Mouse (Mus musculus): ENCODE data around the gene Trim2. TPM values are rescaled to one million over a fixed set of nuclear protein-coding genes. Genes with fewer than 3 reads are reported as not detected.
A peak's percentile ranks its signal among the peaks of the same experiment; 100 is the strongest.

The Trim2 gene
- polyA plus RNA-seq, 2 experiments = 17.4 to 28.1 TPM

DNA sequence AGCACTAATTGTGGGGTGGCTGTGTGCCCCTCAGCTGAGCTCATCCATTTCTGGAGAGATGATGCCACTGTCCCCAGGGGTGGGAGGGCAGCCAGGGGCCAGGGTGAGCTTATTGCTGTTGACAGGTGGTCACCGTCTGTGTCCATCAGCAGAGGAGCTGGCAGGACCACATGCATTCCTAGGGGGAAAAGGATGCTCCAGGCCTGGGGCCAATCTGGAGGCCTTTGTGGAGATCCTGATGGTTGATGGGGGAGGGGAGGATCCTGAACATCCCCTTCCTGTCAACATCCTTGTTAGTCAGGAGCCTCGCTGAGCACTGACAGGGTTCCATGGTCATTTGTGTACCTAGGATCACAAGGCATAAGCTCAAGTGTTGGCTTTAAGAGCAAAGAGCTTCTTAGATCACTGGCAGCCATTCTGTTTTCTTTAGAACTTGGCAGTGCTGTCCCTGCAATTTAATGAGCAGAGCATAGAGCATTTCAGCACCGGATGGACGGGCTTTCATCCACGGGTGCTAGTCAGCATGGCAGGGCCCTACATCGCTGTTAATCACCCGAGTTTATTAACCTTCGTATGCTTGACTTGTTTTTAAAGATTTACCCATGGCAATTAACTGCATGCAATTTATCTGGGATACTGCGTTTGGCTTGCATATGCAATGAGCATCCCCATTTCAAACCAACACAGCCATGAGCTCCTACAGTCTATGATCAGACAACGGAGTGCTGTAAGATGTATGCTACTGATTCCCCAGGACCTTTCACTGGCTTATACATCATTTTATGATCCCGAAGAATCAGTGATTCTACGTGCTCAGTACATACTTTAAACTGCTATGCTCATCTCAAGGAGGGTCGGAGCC is 105.9 kb downstream of the Trim2 start:
- WGBS = 62% methylated on average over 13 of the region's 13 CpGs
- no peak for TF ChIP-seq POLR2A (IDR thresholded peaks at IDR 0.05; ENCODE audit: borderline replicate concordance, extremely low read depth, insufficient read depth, insufficient read length)
- Histone ChIP-seq H3K4me2 (replicated peaks; ENCODE audit: low read depth, low read length, severe bottlenecking) (no peak overlapping the region), H3K27ac (replicated peaks; ENCODE audit: low read depth, low read length) (no peak overlapping the region), H3K27me3 (ENCODE audit: control insufficient read depth, insufficient read depth, low read length) (no peaks in the 10 kb centered on the region), H3K9me3 (ENCODE audit: control insufficient read depth, low read length) (no peaks in the 10 kb centered on the region), H3K4me3 (replicated peaks; ENCODE audit: low read length) (no peak overlapping the region), H3K36me3 (ENCODE audit: control insufficient read depth, insufficient read depth, low read length) (no peaks in the 10 kb centered on the region), H3K9ac (ENCODE audit: low read depth, low read length, severe bottlenecking) (no peak overlapping the region), H3K4me1 (ENCODE audit: control insufficient read depth, insufficient read depth, low read length) (no peaks in the 10 kb centered on the region)
- DNase-seq (ENCODE audit: low spot score) (no peak), ATAC-seq (ENCODE audit: low FRiP score, low read depth) (no peak)

DNA sequence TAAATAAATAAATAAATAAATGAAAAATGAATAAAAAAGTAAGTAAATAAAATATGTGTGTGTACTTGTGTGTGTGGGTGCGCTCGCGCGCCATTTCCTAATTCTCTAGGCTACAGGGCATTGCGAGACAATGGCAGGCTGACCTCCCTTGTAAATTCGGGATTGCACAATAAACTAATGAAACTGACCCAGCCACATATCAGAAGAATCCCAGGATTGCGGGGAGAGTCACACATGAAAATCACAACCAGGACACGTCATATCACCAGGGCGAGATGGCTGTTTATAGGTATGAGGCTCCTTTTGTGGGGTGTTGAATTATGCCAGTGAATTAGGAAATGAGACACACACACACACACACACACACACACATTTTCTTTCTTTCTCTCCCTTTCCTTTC is 107.2 kb downstream of the Trim2 start:
- Histone ChIP-seq H3K4me1 (ENCODE audit: control insufficient read depth, insufficient read depth, low read length) (no peaks in the 10 kb centered on the region), H3K4me2 (replicated peaks; ENCODE audit: low read depth, low read length, severe bottlenecking) (no peak overlapping the region), H3K9me3 (ENCODE audit: control insufficient read depth, low read length) (no peaks in the 10 kb centered on the region), H3K9ac (ENCODE audit: low read depth, low read length, severe bottlenecking) (no peak overlapping the region), H3K27ac (replicated peaks; ENCODE audit: low read depth, low read length) (no peak overlapping the region), H3K27me3 (ENCODE audit: control insufficient read depth, insufficient read depth, low read length) (no peaks in the 10 kb centered on the region), H3K36me3 (ENCODE audit: control insufficient read depth, insufficient read depth, low read length) (no peaks in the 10 kb centered on the region), H3K4me3 (replicated peaks; ENCODE audit: low read length) (no peak overlapping the region)
- no peak for ATAC-seq (ENCODE audit: low FRiP score, low read depth)
- WGBS = 88% methylated on average over 9 of the region's 9 CpGs
- TF ChIP-seq POLR2A (IDR thresholded peaks at IDR 0.05; ENCODE audit: borderline replicate concordance, extremely low read depth, insufficient read depth, insufficient read length) = no peak
- no peak for DNase-seq (ENCODE audit: low spot score)

DNA sequence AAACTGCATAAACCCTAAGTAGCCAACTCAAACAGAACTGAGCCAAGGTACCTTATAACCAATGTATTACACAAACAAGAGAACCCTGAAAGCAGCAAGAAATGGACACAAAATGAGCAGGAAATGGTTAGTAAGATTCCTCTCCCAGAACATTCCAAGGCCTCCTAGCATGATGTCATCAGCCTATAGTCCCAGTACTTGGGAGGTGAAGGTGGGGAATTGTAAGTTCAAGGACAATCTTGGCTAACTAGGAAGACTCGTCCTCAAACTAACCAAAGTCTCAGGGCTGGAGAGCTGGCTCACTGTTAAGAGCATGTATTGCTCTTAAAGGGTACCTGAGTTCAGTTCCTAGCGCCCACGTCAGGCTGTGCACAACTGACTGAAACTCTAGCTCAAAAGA is 108.4 kb downstream of the Trim2 start:
- TF ChIP-seq POLR2A (IDR thresholded peaks at IDR 0.05; ENCODE audit: borderline replicate concordance, extremely low read depth, insufficient read depth, insufficient read length) = no peak
- Histone ChIP-seq H3K9ac (ENCODE audit: low read depth, low read length, severe bottlenecking) (no peak overlapping the region), H3K4me1 (ENCODE audit: control insufficient read depth, insufficient read depth, low read length) (no peaks in the 10 kb centered on the region), H3K36me3 (ENCODE audit: control insufficient read depth, insufficient read depth, low read length) (no peaks in the 10 kb centered on the region), H3K4me3 (replicated peaks; ENCODE audit: low read length) (no peak overlapping the region), H3K4me2 (replicated peaks; ENCODE audit: low read depth, low read length, severe bottlenecking) (no peak overlapping the region), H3K27me3 (ENCODE audit: control insufficient read depth, insufficient read depth, low read length) (no peaks in the 10 kb centered on the region), H3K9me3 (ENCODE audit: control insufficient read depth, low read length) (no peaks in the 10 kb centered on the region), H3K27ac (replicated peaks; ENCODE audit: low read depth, low read length) (no peak overlapping the region)
- DNase-seq (ENCODE audit: low spot score) = no peak
- ATAC-seq (ENCODE audit: low FRiP score, low read depth) = no peak
- WGBS = 88% methylated on average over 3 of the region's 3 CpGs

- DNase-seq (ENCODE audit: low spot score) = no peak
- no peak overlapping the region for H3K27ac ChIP-seq (replicated peaks; ENCODE audit: low read depth, low read length)
- peaks cover 5% of the 10 kb centered on the region; the same call in 1 of the 2 replicates for H3K36me3 ChIP-seq (ENCODE audit: control insufficient read depth, insufficient read depth, low read length)
- WGBS = 85% methylated on average over 4 of the region's 4 CpGs
- peaks cover 6% of the 10 kb centered on the region for H3K4me1 ChIP-seq (ENCODE audit: control insufficient read depth, insufficient read depth, low read length)
- ATAC-seq (ENCODE audit: low FRiP score, low read depth) = no peak
- H3K4me3 ChIP-seq (replicated peaks; ENCODE audit: low read length) = no peak overlapping the region
- TF ChIP-seq POLR2A (IDR thresholded peaks at IDR 0.05; ENCODE audit: borderline replicate concordance, extremely low read depth, insufficient read depth, insufficient read length) = no peak
- H3K9ac ChIP-seq (ENCODE audit: low read depth, low read length, severe bottlenecking) = no peak overlapping the region
- peaks cover 11% of the 10 kb centered on the region; the same call in 1 of the 2 replicates for H3K27me3 ChIP-seq (ENCODE audit: control insufficient read depth, insufficient read depth, low read length)
- no peak overlapping the region for H3K4me2 ChIP-seq (replicated peaks; ENCODE audit: low read depth, low read length, severe bottlenecking)
- no peaks in the 10 kb centered on the region for H3K9me3 ChIP-seq (ENCODE audit: control insufficient read depth, low read length)
Observed at GRCm38 (mm10) chr3:84193881-84194280, 112.8 kb downstream of the Trim2 start.

DNA sequence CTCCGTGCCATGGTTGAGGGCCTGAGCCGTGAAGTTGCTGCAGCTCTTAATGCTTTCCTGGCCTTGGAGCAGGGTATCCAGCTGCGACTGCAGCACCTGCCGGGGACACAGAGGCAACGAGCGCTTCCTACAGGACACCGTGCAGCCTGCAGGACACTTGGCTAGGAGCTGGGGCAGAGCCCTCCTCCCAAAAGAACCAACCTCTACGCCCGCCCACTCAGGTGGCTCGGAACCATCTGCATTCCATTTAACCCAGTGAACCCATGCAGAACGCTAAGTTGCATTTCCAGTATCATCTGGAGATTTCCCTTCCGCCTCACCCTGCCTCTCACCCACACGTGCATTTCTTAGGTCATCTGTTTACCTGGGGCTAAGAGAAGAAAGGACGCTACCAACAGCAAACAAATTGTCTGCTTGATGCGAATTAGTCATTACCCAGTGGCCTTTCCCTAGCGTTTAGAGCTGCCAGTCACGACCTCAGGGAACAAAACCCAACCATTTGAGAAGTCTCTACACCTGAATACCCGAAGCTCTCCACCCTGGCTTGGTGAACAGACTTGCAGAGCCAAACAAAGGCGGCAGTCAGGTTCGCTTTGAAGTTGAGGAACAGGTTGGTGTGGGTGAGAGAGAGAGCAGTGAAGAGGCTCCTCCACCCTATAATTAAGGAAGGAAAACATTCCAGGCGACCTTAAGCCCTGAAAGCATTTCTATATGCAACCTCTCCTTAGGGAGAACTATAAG is 115.4 kb downstream of the Trim2 start:
- Histone ChIP-seq H3K27ac (replicated peaks; ENCODE audit: low read depth, low read length) (no peak overlapping the region), H3K9ac (ENCODE audit: low read depth, low read length, severe bottlenecking) (no peak overlapping the region; the same call in 1 of the 2 replicates), H3K9me3 (ENCODE audit: control insufficient read depth, low read length) (no peaks in the 10 kb centered on the region), H3K36me3 (ENCODE audit: control insufficient read depth, insufficient read depth, low read length) (peaks cover 5% of the 10 kb centered on the region; the same call in 1 of the 2 replicates), H3K4me1 (ENCODE audit: control insufficient read depth, insufficient read depth, low read length) (peaks cover 6% of the 10 kb centered on the region), H3K27me3 (ENCODE audit: control insufficient read depth, insufficient read depth, low read length) (peaks cover 11% of the 10 kb centered on the region; the same call in 1 of the 2 replicates), H3K4me2 (replicated peaks; ENCODE audit: low read depth, low read length, severe bottlenecking) (peak overlapping the region; percentile 56), H3K4me3 (replicated peaks; ENCODE audit: low read length) (peak overlapping the region; percentile 36)
- 37% methylated on average over 21 of the region's 21 CpGs for WGBS
- TF ChIP-seq POLR2A (IDR thresholded peaks at IDR 0.05; ENCODE audit: borderline replicate concordance, extremely low read depth, insufficient read depth, insufficient read length) = no peak
- no peak for ATAC-seq (ENCODE audit: low FRiP score, low read depth)
- DNase-seq (ENCODE audit: low spot score) = no peak

Data from limb, embryonic 14.5 days (tissue).